Mouse (Mus musculus) CH12.LX (cell line): Measurements from ENCODE around the gene Pigf. TPM values are rescaled to one million over a fixed set of nuclear protein-coding genes. Genes with fewer than 3 reads are reported as not detected.

Experiments
- DNase-seq: peaks from one replicate; pipeline ENCODE4 v3.0.0-alpha.2; 2013; ENCODE audit errors: extremely low read depth
- H3K27ac ChIP-seq: 2 replicates; pipeline ENCODE4 v1.5.1; 2012; ENCODE audit warnings: low read depth, mild to moderate bottlenecking, control low read depth, moderate library complexity; ENCODE audit not compliant: insufficient read depth
- H3K27me3 ChIP-seq: replicated peaks from 2 replicates; pipeline ENCODE3; 2012; ENCODE audit warnings: inconsistent platforms
- H3K36me3 ChIP-seq, 2 experiments: replicated peaks in 1 of 2; 2 replicates each; pipeline versions ENCODE3 to v1.6.1; 2012; ENCODE audit warnings: inconsistent platforms in 1 of 2, low read length in 1 of 2, mild to moderate bottlenecking in 1 of 2, mixed read lengths in 1 of 2, moderate library complexity in 1 of 2; ENCODE audit not compliant: control insufficient read depth in 1 of 2, insufficient read depth in 1 of 2
- H3K4me1 ChIP-seq, 2 experiments: 2 replicates each; pipeline ENCODE4 v1.6.1; 2012; ENCODE audit warnings: inconsistent platforms in 1 of 2, moderate library complexity in 1 of 2; ENCODE audit not compliant: insufficient read depth in 2 of 2, control insufficient read depth in 1 of 2
- H3K4me2 ChIP-seq: 2 replicates; pipeline ENCODE4 v1.6.1; 2012; ENCODE audit warnings: low read depth, mild to moderate bottlenecking, control low read depth; ENCODE audit not compliant: poor library complexity, insufficient read depth, severe bottlenecking
- H3K4me3 ChIP-seq, 3 experiments: fragments of 150-350 bp in 1 of 3; sonication (generic) in 1 of 3; replicated peaks in 1 of 3; 2 replicates each; pipeline versions ENCODE3 to v1.5.1; 2011 to 2012; ENCODE audit warnings: low read depth in 2 of 3, low read length in 2 of 3, mild to moderate bottlenecking in 2 of 3, moderate library complexity in 2 of 3, control low read depth in 1 of 3, improper control_type of control experiment in 1 of 3, inconsistent platforms in 1 of 3, mixed read lengths in 1 of 3; ENCODE audit not compliant: poor library complexity in 1 of 3
- H3K79me2 ChIP-seq: replicated peaks from 2 replicates; pipeline ENCODE4 v1.6.1; 2012; ENCODE audit warnings: mild to moderate bottlenecking, moderate library complexity; ENCODE audit not compliant: control insufficient read depth, poor library complexity, insufficient read depth, severe bottlenecking; ENCODE audit errors: extremely low read depth
- H3K9ac ChIP-seq: 2 replicates; pipeline ENCODE4 v1.6.1; 2012; ENCODE audit warnings: low read depth, mild to moderate bottlenecking, control low read depth, moderate library complexity; ENCODE audit not compliant: insufficient read depth
- H3K9me3 ChIP-seq: replicated peaks from 2 replicates; pipeline ENCODE3; 2012; ENCODE audit warnings: low read length, inconsistent platforms, mixed read lengths
- CHD1 ChIP-seq: IDR thresholded peaks from 2 replicates; pipeline ENCODE4 v1.6.1; 2012; ENCODE audit warnings: low read depth, low read length, improper control_type of control experiment, inconsistent platforms
- CHD2 ChIP-seq: IDR thresholded peaks from 2 replicates; pipeline ENCODE4 v1.6.1; 2011; ENCODE audit warnings: low read length, improper control_type of control experiment
- CTCF ChIP-seq, 2 experiments: IDR thresholded peaks in 1 of 2; conservative IDR thresholded peaks in 1 of 2; 2 replicates each; pipeline ENCODE4 v1.5.1; 2011 to 2012; ENCODE audit warnings: low read depth in 2 of 2, low read length in 2 of 2, improper control_type of control experiment in 1 of 2, inconsistent platforms in 1 of 2, mild to moderate bottlenecking in 1 of 2, moderate library complexity in 1 of 2
- EP300 ChIP-seq: IDR thresholded peaks from 2 replicates; pipeline ENCODE4 v1.6.1; 2011; ENCODE audit warnings: low read length, improper control_type of control experiment
- GABPA ChIP-seq: IDR thresholded peaks from 2 replicates; pipeline ENCODE4 v1.6.1; 2012; ENCODE audit warnings: low read depth, low read length, improper control_type of control experiment, inconsistent platforms; ENCODE audit not compliant: insufficient replicate concordance
- HCFC1 ChIP-seq: IDR thresholded peaks from 2 replicates; pipeline ENCODE4 v1.6.1; 2012; ENCODE audit warnings: low read depth, mild to moderate bottlenecking, inconsistent platforms, low read length, improper control_type of control experiment
- JUN ChIP-seq: IDR thresholded peaks from 2 replicates; pipeline ENCODE4 v1.6.1; 2011; ENCODE audit warnings: low read depth, mild to moderate bottlenecking, low read length, improper control_type of control experiment, moderate library complexity; ENCODE audit not compliant: insufficient read depth
- MEF2A ChIP-seq: IDR thresholded peaks from 2 replicates; pipeline ENCODE4 v1.6.1; 2014; ENCODE audit warnings: low read depth, mild to moderate bottlenecking, inconsistent platforms, low read length, improper control_type of control experiment, borderline replicate concordance
- MXI1 ChIP-seq: IDR thresholded peaks from 2 replicates; pipeline ENCODE4 v1.6.1; 2011; ENCODE audit warnings: mild to moderate bottlenecking, low read depth, low read length, improper control_type of control experiment
- MYC ChIP-seq: IDR thresholded peaks from 2 replicates; pipeline ENCODE4 v1.6.1; 2011; ENCODE audit warnings: low read depth, mild to moderate bottlenecking, improper control_type of control experiment, low read length
- NELFE ChIP-seq: IDR thresholded peaks from 2 replicates; pipeline ENCODE4 v1.6.1; 2011; ENCODE audit warnings: low read depth, low read length, improper control_type of control experiment
- PAX5 ChIP-seq: IDR thresholded peaks from 2 replicates; pipeline ENCODE4 v1.6.1; 2012; ENCODE audit warnings: low read length, inconsistent platforms, mixed read lengths
- POLR2A ChIP-seq: IDR thresholded peaks from 2 replicates; pipeline ENCODE4 v1.6.1; 2011; ENCODE audit warnings: low read depth, mild to moderate bottlenecking, improper control_type of control experiment, low read length
- RAD21 ChIP-seq: IDR thresholded peaks from 2 replicates; pipeline ENCODE4 v1.6.1; 2011; ENCODE audit warnings: low read depth, mild to moderate bottlenecking, low read length, improper control_type of control experiment, moderate library complexity
- SIN3A ChIP-seq: IDR thresholded peaks from 2 replicates; pipeline ENCODE4 v1.6.1; 2012; ENCODE audit warnings: low read length, improper control_type of control experiment, inconsistent platforms
- TBP ChIP-seq: conservative IDR thresholded peaks from 2 replicates; pipeline ENCODE4 v1.6.1; 2011; ENCODE audit warnings: low read depth, low read length, improper control_type of control experiment
- TCF12 ChIP-seq: IDR thresholded peaks from 2 replicates; pipeline ENCODE4 v1.6.1; 2014; ENCODE audit warnings: low read depth, mild to moderate bottlenecking, inconsistent platforms, low read length, improper control_type of control experiment
- UBTF ChIP-seq: IDR thresholded peaks from 2 replicates; pipeline ENCODE4 v1.6.1; 2012; ENCODE audit warnings: low read depth, mild to moderate bottlenecking, inconsistent platforms, low read length, improper control_type of control experiment, moderate library complexity
- USF1 ChIP-seq: IDR thresholded peaks from 2 replicates; pipeline ENCODE4 v1.6.1; 2014; ENCODE audit warnings: low read depth, mild to moderate bottlenecking, inconsistent platforms, low read length, improper control_type of control experiment
- USF2 ChIP-seq: conservative IDR thresholded peaks from 2 replicates; pipeline ENCODE4 v1.6.1; 2011; ENCODE audit warnings: low read depth, low read length, improper control_type of control experiment
- ZC3H11A ChIP-seq: IDR thresholded peaks from 2 replicates; pipeline ENCODE4 v1.6.1; 2012; ENCODE audit warnings: low read depth, mild to moderate bottlenecking, inconsistent platforms, low read length, improper control_type of control experiment
- ZMIZ1 ChIP-seq: IDR thresholded peaks from 2 replicates; pipeline ENCODE4 v1.6.1; 2012; ENCODE audit warnings: low read depth, mild to moderate bottlenecking, inconsistent platforms, low read length, improper control_type of control experiment
- dilution Hi-C: fragments of 300-500 bp; cut with MboI; formaldehyde crosslinking; loops from 2 replicates; pipeline ENCODE4 v1.14.3; 2020; ENCODE audit warnings: low sequenced_read_pairs; ENCODE audit not compliant: extremely low pct_unique_long_range_greater_than_20kb, extremely low pct_ligation_motif_present
- in situ Hi-C: fragments of 300-500 bp; cut with MboI; formaldehyde crosslinking; loops from 3 replicates; pipeline ENCODE4 v1.14.3; 2019; ENCODE audit warnings: low sequenced_read_pairs, low pct_ligation_motif_present, low pct_unique_long_range_greater_than_20kb, mixed read lengths
- polyA plus RNA-seq: library from polyadenylated mRNA; unstranded; fragments of >175 nt; gene quantifications from 2 replicates; pipeline ENCODE4 v1.2.1, GENCODE M21; 2012; ENCODE audit warnings: low read depth; ENCODE audit not compliant: insufficient read length
- total RNA-seq, 2 experiments: library from RNA; depleted of rRNA; stranded (reverse); fragments of 300-350 nt in 1 of 2; fragments of >200 nt in 1 of 2; gene quantifications; 2 replicates each; pipeline ENCODE4 v1.2.3; 2012 to 2014

The Pigf gene
- total and polyA plus RNA-seq, 3 experiments = 33.6 to 70.8 (median 37.6) TPM

- no peak for TF ChIP-seq RAD21
- no peak for TF ChIP-seq SIN3A
Measured at GRCm38 (mm10) chr17:86965121-86965520, 60.1 kb downstream of the Pigf start (continued).

- dilution Hi-C loops (no loop called here), in situ Hi-C loops (no loop called here)
- Histone ChIP-seq H3K4me2 (peak overlapping the region; percentile 69), H3K79me2 (peaks cover 17% of the 10 kb centered on the region), H3K9me3 (no peaks in the 10 kb centered on the region), H3K4me3 (peak overlapping the region; percentile 88 to 91 (median 90)), H3K36me3 (peaks cover 5 to 32% of the 10 kb centered on the region in 2 experiments), H3K27ac (peak overlapping the region; percentile 44; the same call in 1 of the 2 replicates), H3K27me3 (no peaks in the 10 kb centered on the region), H3K4me1 (peaks cover 39 to 74% of the 10 kb centered on the region in 2 experiments), H3K9ac (peak overlapping the region; percentile 98)
- DNase-seq = peak; percentile 91
- TF ChIP-seq TCF12 (no peak; the same call in 1 of the 2 replicates), CHD2 (peak; percentile 46; the same call in 1 of the 2 replicates), TBP (0 out of 2 replicates have a peak, but pooled peaks have one; percentile 53), MEF2A (peak; percentile 82; the same call in 1 of the 2 replicates), POLR2A (peak; percentile 57), GABPA (no peak), JUN (no peak), UBTF (no peak), ZC3H11A (no peak), SIN3A (no peak; the same call in 1 of the 2 replicates)
Measured at GRCm38 (mm10) chr17:86964502-86964901, 60.7 kb downstream of the Pigf start.

GRCm38 (mm10) chr17:86964041-86964440, 61.2 kb downstream of the Pigf start:
- peak overlapping the region; percentile 98 for H3K9ac ChIP-seq
- peak overlapping the region; percentile 88 to 91 (median 90) for H3K4me3 ChIP-seq
- peak overlapping the region; percentile 54 for H3K27ac ChIP-seq
- no peaks in the 10 kb centered on the region for H3K27me3 ChIP-seq
- dilution Hi-C loops = no loop called here
- peaks cover 36 to 72% of the 10 kb centered on the region in 2 experiments for H3K4me1 ChIP-seq
- peaks cover 5 to 32% of the 10 kb centered on the region in 2 experiments for H3K36me3 ChIP-seq
- peaks cover 17% of the 10 kb centered on the region for H3K79me2 ChIP-seq
- DNase-seq = no peak
- H3K4me2 ChIP-seq = peak overlapping the region; percentile 67
- in situ Hi-C loops = no loop called here
- H3K9me3 ChIP-seq = no peaks in the 10 kb centered on the region
- TF ChIP-seq HCFC1 = no peak
- TF ChIP-seq GABPA = no peak
- no peak for TF ChIP-seq EP300
- no peak for TF ChIP-seq PAX5
- no peak for TF ChIP-seq ZMIZ1
- TF ChIP-seq CHD1 = no peak; the same call in none of the 2 replicates
- TF ChIP-seq MXI1 = peak; percentile 57
- TF ChIP-seq UBTF = no peak
- TF ChIP-seq NELFE = no peak
- peak; percentile 24; the same call in 1 of the 2 replicates for TF ChIP-seq TCF12
- no peak for TF ChIP-seq CHD2
- no peak for TF ChIP-seq USF2
- TF ChIP-seq MYC = no peak
- peak; percentile 38; the same call in 1 of the 2 replicates for TF ChIP-seq SIN3A
- TF ChIP-seq USF1 = no peak
- no peak for TF ChIP-seq CTCF (conservative IDR thresholded peaks at IDR 0.05 in 1 of 2, IDR thresholded peaks at IDR 0.05 in 1 of 2; ENCODE audit: low read depth in 2 of 2, low read length in 2 of 2)
- TF ChIP-seq, all 38 proteins: peak for 3
